Mouse (Mus musculus) hindbrain, embryonic 13.5 days (tissue): Measurements from ENCODE around the gene Nsg1. TPM values are rescaled to one million over a fixed set of nuclear protein-coding genes. Genes with fewer than 3 reads are reported as not detected.

Source experiments
- ATAC-seq: fragments of 200-750 bp; cut with Nextera tagmentation; 2 replicates; pipeline ENCODE4 v1.8.0; 2017; ENCODE audit warnings: moderate TSS enrichment; ENCODE audit not compliant: low FRiP score
- H3K27ac ChIP-seq: fragments of 300-500 bp; sonication (generic); 2 replicates; pipeline ENCODE4 v1.5.1; 2015; ENCODE audit warnings: inconsistent platforms, mild to moderate bottlenecking, moderate library complexity
- H3K27me3 ChIP-seq: fragments of 300-500 bp; sonication (generic); 2 replicates; pipeline ENCODE4 v1.6.1; 2015; ENCODE audit warnings: mild to moderate bottlenecking, inconsistent platforms
- H3K36me3 ChIP-seq: fragments of 300-500 bp; sonication (generic); 2 replicates; pipeline ENCODE4 v1.6.1; 2015; ENCODE audit warnings: mild to moderate bottlenecking, inconsistent platforms
- H3K4me1 ChIP-seq: fragments of 300-500 bp; sonication (generic); replicated peaks from 2 replicates; pipeline ENCODE4 v1.6.1; 2015; ENCODE audit warnings: inconsistent platforms
- H3K4me2 ChIP-seq: fragments of 300-500 bp; sonication (generic); 2 replicates; pipeline ENCODE4 v1.6.1; 2015; ENCODE audit warnings: inconsistent platforms, mild to moderate bottlenecking, moderate library complexity
- H3K4me3 ChIP-seq: fragments of 300-500 bp; sonication (generic); 2 replicates; pipeline ENCODE4 v1.5.1; 2015; ENCODE audit warnings: mild to moderate bottlenecking, inconsistent platforms
- H3K9ac ChIP-seq: fragments of 300-500 bp; sonication (generic); 2 replicates; pipeline ENCODE4 v1.6.1; 2015; ENCODE audit warnings: mild to moderate bottlenecking, inconsistent platforms
- H3K9me3 ChIP-seq: fragments of 300-500 bp; sonication (generic); 2 replicates; pipeline ENCODE4 v1.6.1; 2016; ENCODE audit warnings: inconsistent platforms
- WGBS: fragments of 180-500 bp; shearing (Covaris S2); methylation state at CpG from one replicate; pipeline ENCODE4 v1.1.7; 2015; 5-methylcytosine and 5-hydroxymethylcytosine counted together
- polyA plus RNA-seq: library from polyadenylated mRNA; unstranded; fragments of >200 nt; fragmentation: Nextera tagmentation; extraction: Ambion mirVana; gene quantifications from 2 replicates; pipeline ENCODE4 v1.2.1, GENCODE M21; 2015

The Nsg1 gene
- polyA plus RNA-seq = 1,020 and 1,085 TPM in 2 replicates

DNA sequence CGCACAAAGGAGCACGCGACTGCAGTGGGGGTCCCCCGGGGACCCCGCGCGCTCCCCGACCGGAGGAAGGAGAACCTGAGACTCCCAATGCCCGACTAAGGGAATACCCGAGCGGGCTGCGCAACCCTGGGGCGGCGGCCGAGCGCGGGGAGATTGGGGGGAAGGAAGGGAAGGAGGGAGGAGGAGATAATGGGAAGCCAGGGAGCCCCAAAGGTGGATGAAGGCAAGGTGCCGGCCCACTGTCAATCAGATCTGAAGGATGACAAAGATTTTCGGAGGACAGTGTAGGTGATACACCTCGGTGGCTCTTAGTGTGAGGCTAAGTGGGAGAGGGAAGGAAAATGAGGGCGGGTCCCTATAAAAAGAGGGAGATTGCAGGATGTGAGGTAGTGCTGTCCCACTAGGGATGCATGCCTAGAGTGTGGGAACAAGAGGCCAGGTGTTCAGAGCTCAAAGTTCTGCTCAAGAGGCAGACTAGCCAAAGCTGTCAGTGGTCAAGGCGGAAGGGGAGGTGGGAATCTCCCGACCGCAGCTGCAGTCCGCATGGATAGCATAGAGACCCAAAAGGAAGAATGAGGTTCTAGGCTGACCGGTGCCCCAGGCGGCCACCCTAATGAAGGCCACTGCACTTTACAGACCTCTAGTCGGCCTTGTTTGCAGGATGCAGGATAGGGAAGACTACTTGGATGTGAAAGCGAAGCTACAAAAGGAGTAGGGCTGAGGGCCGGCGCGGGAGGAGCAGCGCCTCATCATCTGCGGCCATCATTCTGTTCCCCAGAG, at the start of gene Nsg1:
Nsg1 (minus strand) TSS at position 274 of the 780 bp plus-strand sequence.
- peak within 1 kb of the TSS; percentile 90 for H3K4me3 ChIP-seq
- H3K36me3 ChIP-seq = peaks cover 29% of the 10 kb centered on the region
- peak within 1 kb of the TSS; percentile 98 for H3K27ac ChIP-seq
- peaks cover 24% of the 10 kb centered on the region for H3K27me3 ChIP-seq
- peaks cover 42% of the 10 kb centered on the region for H3K4me1 ChIP-seq
- peak within 1 kb of the TSS; percentile 89 for H3K4me2 ChIP-seq
- peak within 1 kb of the TSS; percentile 100 for H3K9ac ChIP-seq
- ATAC-seq = peak; percentile 57
- 8% methylated on average over 34 of the region's 35 CpGs for WGBS
- no peaks in the 10 kb centered on the region for H3K9me3 ChIP-seq

DNA sequence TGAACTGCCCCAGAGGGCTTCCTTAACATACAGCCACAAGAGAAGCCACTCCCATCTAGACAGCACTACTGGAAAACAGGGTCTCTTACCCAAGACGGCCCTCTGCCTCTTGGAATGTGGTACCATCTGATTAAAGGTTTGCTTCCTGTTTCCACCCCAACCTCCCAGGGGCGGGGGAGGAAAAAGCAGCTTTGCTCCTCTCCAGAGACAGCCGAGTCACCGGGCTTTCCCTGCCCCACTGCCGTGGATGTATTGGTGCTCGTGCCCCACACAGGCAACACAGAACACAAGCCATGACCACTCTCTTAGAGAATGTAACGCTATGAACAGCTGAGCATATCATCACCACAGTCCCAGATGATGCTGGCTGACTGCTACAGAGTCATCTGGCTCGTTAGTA, 49.3 kb upstream of the Nsg1 start:
- no peaks in the 10 kb centered on the region for H3K4me1 ChIP-seq
- no peaks in the 10 kb centered on the region for H3K27me3 ChIP-seq
- no peak for ATAC-seq
- no peak overlapping the region for H3K4me3 ChIP-seq
- no peak overlapping the region for H3K27ac ChIP-seq
- H3K9me3 ChIP-seq = no peaks in the 10 kb centered on the region
- H3K9ac ChIP-seq = no peak overlapping the region
- H3K4me2 ChIP-seq = no peak overlapping the region
- WGBS = 87% methylated on average over 8 of the region's 8 CpGs
- H3K36me3 ChIP-seq = peaks cover 86% of the 10 kb centered on the region

DNA sequence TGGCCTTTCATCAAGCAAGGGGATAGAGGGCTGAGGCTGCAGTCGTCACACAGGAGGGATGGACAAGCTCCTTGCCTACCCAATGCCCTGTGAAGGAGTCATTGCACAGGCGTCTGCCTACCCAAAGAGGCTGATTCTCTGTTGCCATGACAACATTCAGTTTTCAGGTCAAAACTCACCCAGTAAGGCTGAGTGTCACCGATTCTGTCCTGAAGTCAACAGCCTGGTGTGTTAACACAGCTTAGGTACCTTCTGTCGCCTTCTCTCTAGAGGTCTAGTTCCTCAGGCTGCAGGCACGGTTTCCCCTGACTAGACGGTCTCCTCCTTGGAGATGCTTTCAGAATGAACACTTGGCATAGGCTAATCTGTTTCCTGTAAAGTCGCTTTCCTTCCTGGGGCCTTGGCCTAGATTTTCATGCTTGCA, 45.6 kb upstream of the Nsg1 start:
- Histone ChIP-seq H3K36me3 (peaks cover 88% of the 10 kb centered on the region), H3K9me3 (no peaks in the 10 kb centered on the region), H3K4me3 (no peak overlapping the region), H3K4me2 (no peak overlapping the region), H3K4me1 (no peaks in the 10 kb centered on the region), H3K9ac (no peak overlapping the region), H3K27ac (no peak overlapping the region), H3K27me3 (no peaks in the 10 kb centered on the region)
- WGBS = 82% methylated on average over 7 of the region's 7 CpGs
- ATAC-seq = no peak

DNA sequence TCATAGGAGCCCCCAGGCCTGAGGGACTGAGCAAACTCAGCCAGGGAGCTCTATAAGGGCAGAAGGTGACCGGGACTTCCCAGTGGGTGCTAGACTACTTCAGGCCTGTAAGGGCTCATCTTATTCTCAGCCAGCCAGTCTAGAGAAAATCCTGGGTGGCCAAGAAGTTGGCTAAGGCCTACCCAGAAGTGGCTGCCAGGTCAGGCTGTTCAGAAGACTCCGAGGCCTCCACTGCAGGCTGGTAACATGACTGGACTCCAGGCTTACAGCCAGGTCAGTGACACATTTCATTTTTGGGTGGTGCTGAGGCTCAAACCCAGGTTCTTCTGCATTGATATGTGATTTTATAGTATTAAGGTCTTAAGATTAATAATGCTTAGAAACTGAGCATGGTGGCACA, 40.0 kb upstream of the Nsg1 start:
- 100% methylated on average over 2 of the region's 2 CpGs for WGBS
- ATAC-seq = no peak
- no peak overlapping the region for H3K4me3 ChIP-seq

DNA sequence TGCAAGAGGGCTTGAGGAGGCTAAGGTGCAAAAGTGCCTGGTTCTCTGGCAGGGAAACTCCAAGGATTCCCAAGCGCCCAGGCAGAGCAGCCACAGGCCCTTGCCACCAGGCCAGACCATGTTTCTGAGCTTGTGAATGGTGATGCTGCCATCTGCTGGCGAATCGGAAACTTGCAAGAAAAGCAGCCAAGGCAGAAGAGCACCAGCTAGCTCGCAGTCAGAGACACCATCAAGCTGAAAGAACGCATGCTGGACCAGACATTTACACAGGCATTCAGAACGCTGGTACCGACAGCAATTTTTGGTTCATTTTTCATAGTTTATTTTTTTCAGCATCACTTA, 37.7 kb upstream of the Nsg1 start:
- H3K27me3 ChIP-seq = no peaks in the 10 kb centered on the region
- H3K27ac ChIP-seq = no peak overlapping the region
- H3K4me3 ChIP-seq = no peak overlapping the region
- H3K9me3 ChIP-seq = no peaks in the 10 kb centered on the region
- 19% methylated on average over 7 of the region's 7 CpGs for WGBS
- H3K9ac ChIP-seq = no peak overlapping the region
- peaks cover 39% of the 10 kb centered on the region for H3K36me3 ChIP-seq
- ATAC-seq = peak; percentile 79
- no peak overlapping the region for H3K4me2 ChIP-seq
- no peaks in the 10 kb centered on the region for H3K4me1 ChIP-seq

More for the DNA sequence above, 40.0 kb upstream of the Nsg1 start:
- no peaks in the 10 kb centered on the region for H3K27me3 ChIP-seq
- H3K36me3 ChIP-seq = peaks cover 61% of the 10 kb centered on the region
- H3K9ac ChIP-seq = no peak overlapping the region
- no peak overlapping the region for H3K27ac ChIP-seq
- H3K9me3 ChIP-seq = no peaks in the 10 kb centered on the region
- no peak overlapping the region for H3K4me2 ChIP-seq
- H3K4me1 ChIP-seq = no peaks in the 10 kb centered on the region

DNA sequence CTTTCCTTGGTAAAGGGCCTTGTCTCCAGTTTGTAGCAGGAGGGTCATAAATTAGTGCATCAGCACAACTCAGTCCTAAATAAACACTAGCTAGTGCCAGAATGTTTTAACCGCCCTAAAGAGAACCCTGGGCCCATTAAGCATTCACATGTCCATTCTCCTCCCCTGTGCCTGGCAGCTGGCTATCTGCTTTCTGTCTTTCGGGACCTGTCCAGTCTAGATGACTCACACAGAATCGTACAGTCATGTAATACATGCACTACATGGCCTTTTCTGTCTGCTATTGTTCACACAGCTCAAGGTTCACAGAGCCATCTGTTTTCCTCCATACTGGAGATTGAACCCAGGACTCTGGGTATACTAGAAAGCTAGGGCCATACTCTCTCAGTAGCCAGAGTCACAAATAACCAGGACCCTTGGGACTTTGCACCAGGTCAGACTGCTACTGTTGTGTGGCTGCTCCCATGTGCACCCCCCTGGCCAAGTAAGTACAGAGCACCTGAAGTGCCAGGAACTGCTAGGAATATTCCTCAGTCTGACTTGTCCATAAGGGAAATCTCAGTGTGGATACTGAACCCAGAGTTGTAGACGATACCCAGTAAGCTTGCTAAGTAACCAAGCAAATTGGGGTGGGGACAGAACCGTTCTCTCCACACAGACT, 37.2 kb upstream of the Nsg1 start:
- H3K9me3 ChIP-seq = no peaks in the 10 kb centered on the region
- whole genome bisulfite sequencing = 79% methylated on average over 5 of the region's 5 CpGs
- no peak overlapping the region for H3K27ac ChIP-seq
- no peaks in the 10 kb centered on the region for H3K27me3 ChIP-seq
- H3K4me2 ChIP-seq = no peak overlapping the region
- H3K9ac ChIP-seq = no peak overlapping the region
- no peak overlapping the region for H3K4me3 ChIP-seq
- H3K4me1 ChIP-seq = no peaks in the 10 kb centered on the region
- peaks cover 34% of the 10 kb centered on the region for H3K36me3 ChIP-seq
- ATAC-seq = peak; percentile 27

DNA sequence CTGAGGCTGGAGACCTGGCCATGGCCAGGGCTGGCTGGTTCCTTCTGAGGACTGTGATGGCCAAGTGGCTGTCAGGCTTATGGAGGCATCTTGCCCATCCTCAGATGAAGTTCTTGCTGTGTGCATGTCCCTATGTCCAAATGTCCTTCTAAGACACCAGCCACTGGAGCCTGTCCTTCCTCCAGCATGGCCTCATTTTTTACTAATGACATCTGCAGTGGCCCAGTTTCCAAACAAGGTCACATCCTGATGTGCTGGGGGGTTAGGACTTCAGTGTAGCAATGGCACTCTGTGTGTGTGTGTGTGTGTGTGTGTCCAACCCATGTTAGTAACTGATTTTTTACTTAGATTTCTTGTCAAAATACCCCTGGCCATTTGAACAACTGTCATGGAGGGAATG, 36.2 kb upstream of the Nsg1 start:
- H3K36me3 ChIP-seq = peaks cover 24% of the 10 kb centered on the region
- no peaks in the 10 kb centered on the region for H3K27me3 ChIP-seq
- H3K4me1 ChIP-seq = no peaks in the 10 kb centered on the region
- no peak overlapping the region; the same call in 1 of the 2 replicates for H3K9ac ChIP-seq
- H3K4me2 ChIP-seq = no peak overlapping the region
- H3K27ac ChIP-seq = no peak overlapping the region
- no peak overlapping the region for H3K4me3 ChIP-seq
- no peak for ATAC-seq
- H3K9me3 ChIP-seq = no peaks in the 10 kb centered on the region

DNA sequence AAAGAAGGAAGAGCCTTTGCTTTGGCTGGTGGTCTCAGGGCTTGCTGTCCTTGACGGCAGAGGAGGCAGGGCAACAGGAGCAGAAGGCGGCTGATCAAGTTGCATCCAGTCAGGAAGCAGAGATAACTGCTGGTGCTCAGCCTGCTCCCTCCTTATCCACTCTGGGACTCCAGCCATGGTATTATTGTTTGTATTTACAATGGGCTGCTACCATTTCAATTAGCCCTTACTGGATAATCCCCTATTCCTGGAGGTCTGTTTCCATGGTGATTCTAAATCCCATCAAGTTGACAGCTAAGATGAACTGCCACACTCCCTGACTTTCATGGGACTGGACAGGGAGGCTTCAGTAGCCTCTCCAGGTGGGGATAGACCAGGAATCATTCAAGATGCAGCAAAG, 35.2 kb upstream of the Nsg1 start:
- H3K36me3 ChIP-seq = peaks cover 16% of the 10 kb centered on the region
- 42% methylated on average over 2 of the region's 2 CpGs for WGBS
- no peaks in the 10 kb centered on the region for H3K4me1 ChIP-seq
- ATAC-seq = no peak
- no peak overlapping the region for H3K4me2 ChIP-seq
- no peak overlapping the region for H3K9ac ChIP-seq
- no peak overlapping the region for H3K4me3 ChIP-seq
- no peaks in the 10 kb centered on the region for H3K9me3 ChIP-seq
- no peak overlapping the region for H3K27ac ChIP-seq
- no peaks in the 10 kb centered on the region for H3K27me3 ChIP-seq

DNA sequence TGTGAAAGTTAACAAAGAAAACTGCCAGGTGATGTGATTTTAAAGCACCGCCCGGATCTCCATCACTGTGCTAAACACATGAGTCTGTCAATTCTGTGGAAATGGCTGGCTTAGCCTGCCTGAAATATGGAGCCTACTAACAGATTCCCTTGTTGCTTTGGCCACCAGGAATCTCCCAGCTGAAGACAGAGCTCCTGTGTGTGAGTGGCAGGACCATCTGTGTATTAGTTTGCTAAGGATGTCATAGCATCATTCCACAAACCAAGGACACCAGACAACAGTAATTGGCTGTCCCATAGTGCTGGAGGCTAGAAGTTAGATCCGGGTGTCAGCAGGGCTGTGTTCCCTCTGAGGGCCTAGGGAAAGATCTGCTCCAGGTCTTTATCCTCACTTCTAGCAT, 31.2 kb upstream of the Nsg1 start:
- no peak for ATAC-seq
- no peaks in the 10 kb centered on the region for H3K4me1 ChIP-seq
- H3K27me3 ChIP-seq = no peaks in the 10 kb centered on the region
- no peak overlapping the region for H3K27ac ChIP-seq
- H3K4me3 ChIP-seq = no peak overlapping the region
- no peaks in the 10 kb centered on the region for H3K36me3 ChIP-seq
- H3K4me2 ChIP-seq = no peak overlapping the region
- no peaks in the 10 kb centered on the region for H3K9me3 ChIP-seq
- WGBS = 93% methylated on average over 3 of the region's 3 CpGs
- no peak overlapping the region for H3K9ac ChIP-seq

DNA sequence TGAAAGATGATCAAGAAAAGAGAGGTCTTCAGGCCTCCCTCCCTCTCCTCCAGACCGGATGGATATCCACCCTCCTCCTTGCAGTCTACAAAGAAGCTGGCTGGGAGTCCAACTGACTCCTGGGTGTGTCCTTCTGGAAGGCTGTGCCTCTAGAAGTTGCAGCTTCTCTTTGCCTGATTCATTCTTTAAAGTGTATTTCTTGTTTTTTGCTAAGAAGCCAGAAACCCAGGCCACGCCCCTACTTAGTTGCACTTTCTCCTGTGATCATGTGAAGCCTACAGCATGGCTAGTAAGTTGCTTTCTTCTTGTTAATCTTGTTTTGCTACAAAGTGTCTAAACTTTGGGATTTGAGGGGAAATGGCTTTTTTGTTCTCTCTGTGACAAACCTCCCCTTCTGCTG, 27.3 kb upstream of the Nsg1 start:
- Histone ChIP-seq H3K9ac (no peak overlapping the region), H3K4me1 (no peaks in the 10 kb centered on the region), H3K27me3 (no peaks in the 10 kb centered on the region), H3K4me3 (no peak overlapping the region), H3K4me2 (no peak overlapping the region), H3K9me3 (no peaks in the 10 kb centered on the region), H3K36me3 (no peaks in the 10 kb centered on the region), H3K27ac (no peak overlapping the region)
- 90% methylated on average over 2 of the region's 2 CpGs for WGBS
- ATAC-seq = no peak

DNA sequence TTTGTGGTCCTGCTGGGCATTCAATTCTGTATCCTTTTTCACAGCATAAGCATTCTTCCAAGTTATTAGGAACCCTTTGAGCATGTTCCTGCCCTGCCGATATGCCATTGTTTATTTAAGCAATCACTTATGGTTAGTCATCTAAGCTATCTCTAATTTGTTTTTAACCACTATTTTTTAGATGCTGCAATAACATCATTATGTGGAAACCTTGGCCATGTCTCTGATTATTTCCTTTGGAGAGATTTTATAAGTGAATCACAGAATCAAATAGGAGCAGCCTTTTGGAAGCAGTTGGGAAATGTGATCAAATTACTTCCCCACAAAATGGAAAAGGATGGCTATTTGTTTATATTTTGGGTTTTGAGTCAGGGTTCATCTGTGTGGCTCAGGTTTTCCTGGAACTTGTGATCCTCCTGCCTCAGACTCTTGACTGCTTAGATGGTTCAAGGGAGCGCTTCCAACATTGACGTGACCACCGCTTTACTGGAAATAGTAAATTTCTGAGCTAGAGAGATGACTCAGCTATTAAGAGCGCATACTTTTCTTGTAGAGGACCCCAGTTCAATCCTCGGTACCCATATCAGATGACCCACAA, 25.1 kb upstream of the Nsg1 start:
- no peaks in the 10 kb centered on the region for H3K36me3 ChIP-seq
- H3K27me3 ChIP-seq = no peaks in the 10 kb centered on the region
- no peak overlapping the region for H3K4me3 ChIP-seq
- no peak overlapping the region for H3K4me2 ChIP-seq
- H3K4me1 ChIP-seq = no peaks in the 10 kb centered on the region
- H3K9me3 ChIP-seq = no peaks in the 10 kb centered on the region
- H3K9ac ChIP-seq = no peak overlapping the region
- ATAC-seq = no peak
- WGBS = 89% methylated on average over 6 of the region's 6 CpGs
- H3K27ac ChIP-seq = no peak overlapping the region

DNA sequence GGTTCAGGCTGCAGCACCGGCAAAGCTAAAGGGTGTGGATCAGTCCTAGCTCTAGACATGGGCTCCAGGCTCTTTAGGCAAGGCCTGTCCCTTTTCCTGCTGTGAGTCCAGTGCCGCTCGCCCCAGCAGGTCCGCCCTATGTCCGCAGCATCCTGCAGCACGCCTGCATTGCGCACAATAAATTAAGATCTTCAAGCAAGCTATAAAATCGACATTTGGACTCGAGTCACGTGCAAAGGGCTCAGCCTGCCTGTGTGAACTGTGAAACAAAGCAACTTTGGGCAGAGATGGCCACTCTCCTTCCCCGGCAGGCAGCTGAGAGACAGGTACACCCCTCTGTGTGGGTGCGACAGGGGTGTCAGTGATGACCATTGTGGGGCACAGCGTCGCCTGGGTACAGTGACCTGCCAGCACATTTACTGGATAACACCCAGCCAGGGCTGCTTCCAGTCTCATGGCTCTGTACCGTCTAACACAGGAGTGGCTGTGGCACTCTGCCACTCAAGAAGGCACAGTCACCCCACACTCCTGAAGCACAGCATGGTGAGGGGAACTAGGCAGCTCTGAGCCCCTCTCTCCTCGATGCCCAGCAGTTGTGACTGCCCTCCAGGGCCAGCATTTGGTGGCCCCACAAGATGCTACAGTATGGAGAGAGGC, 14.7 kb upstream of the Nsg1 start:
- Histone ChIP-seq H3K27me3 (peaks cover 3% of the 10 kb centered on the region; the same call in 1 of the 2 replicates), H3K4me1 (no peaks in the 10 kb centered on the region), H3K27ac (no peak overlapping the region), H3K36me3 (no peaks in the 10 kb centered on the region), H3K9me3 (no peaks in the 10 kb centered on the region), H3K4me2 (no peak overlapping the region), H3K9ac (no peak overlapping the region), H3K4me3 (no peak overlapping the region)
- no peak for ATAC-seq
- WGBS = 80% methylated on average over 16 of the region's 16 CpGs
